Mouse (Mus musculus) bone marrow, adult 2 months (tissue): ENCODE measurements around the gene Sumf2.

Experiments
- CTCF ChIP-seq: fragments of 200-500 bp; IDR thresholded peaks from 2 replicates; pipeline ENCODE4 v1.5.1; 2011; ENCODE audit warnings: low read length, control low read depth; ENCODE audit not compliant: control insufficient read depth, insufficient read depth
- POLR2A ChIP-seq: fragments of 200-500 bp; IDR thresholded peaks from 2 replicates; pipeline ENCODE4 v1.6.1; 2011; ENCODE audit warnings: low read depth, mild to moderate bottlenecking, control low read depth, low read length, borderline replicate concordance; ENCODE audit not compliant: control insufficient read depth

- TF ChIP-seq POLR2A (peak; percentile 74; the same call in 1 of the 2 replicates), CTCF (no peak)
These were observed at the start of gene Sumf2 for GRCm38 (mm10) chr5:129846752-129847557.
